In the genomic region with DNA sequence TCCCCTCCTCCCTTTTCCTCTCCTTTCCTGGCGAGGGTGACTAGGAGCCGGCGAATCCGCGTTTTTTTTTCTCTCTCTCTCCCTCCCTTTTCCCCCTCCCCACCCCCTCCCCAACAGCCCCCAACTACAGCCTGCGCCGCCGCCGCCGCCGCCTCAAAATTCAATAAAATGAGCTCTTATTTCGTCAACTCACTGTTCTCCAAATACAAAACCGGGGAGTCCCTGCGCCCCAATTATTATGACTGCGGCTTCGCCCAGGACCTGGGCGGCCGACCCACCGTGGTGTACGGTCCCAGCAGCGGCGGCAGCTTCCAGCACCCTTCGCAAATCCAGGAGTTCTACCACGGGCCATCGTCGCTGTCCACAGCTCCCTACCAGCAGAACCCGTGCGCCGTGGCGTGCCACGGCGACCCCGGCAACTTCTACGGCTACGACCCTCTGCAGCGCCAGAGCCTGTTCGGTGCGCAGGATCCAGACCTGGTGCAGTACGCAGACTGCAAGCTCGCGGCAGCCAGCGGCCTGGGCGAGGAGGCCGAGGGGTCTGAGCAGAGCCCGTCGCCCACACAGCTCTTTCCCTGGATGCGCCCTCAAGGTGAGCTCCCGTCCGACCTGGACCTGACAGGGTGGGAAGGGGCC, we compare ENCODE assay signal across 10 mouse cellular contexts. TPM values are rescaled to one million over a fixed set of nuclear protein-coding genes. Genes with fewer than 3 reads are reported as not detected.
DNase-seq lines count a peak whose midpoint lies in the region; ATAC-seq and TF ChIP-seq lines count a peak whose summit lies in the region.
"Had no signal": no experiment of that assay in that cellular context is flagged by ENCODE, and none has a peak within 500 bp of the region (broad histone marks: within the 10 kb centered on the region; RNA-seq: fewer than 3 reads in every experiment).

No protein-coding gene starts in this region.

- no peaks in the 10 kb centered on the region for H3K9me3 ChIP-seq in lung, embryonic 14.5 days (ENCODE audit: low read depth, low read length)
- H3K9me3 ChIP-seq in intestine, embryonic 16.5 days (ENCODE audit: control insufficient read depth, low read length) = no peaks in the 10 kb centered on the region
- H3K9me3 ChIP-seq in neural tube, embryonic 13.5 days = no peaks in the 10 kb centered on the region

- peak overlapping the region; percentile 56 for H3K9ac ChIP-seq in lung, embryonic 14.5 days
- H3K9ac ChIP-seq in intestine, embryonic 16.5 days (ENCODE audit: low read depth, low read length) = peak overlapping the region; percentile 83
- H3K9ac ChIP-seq in neural tube, embryonic 13.5 days = peak overlapping the region; percentile 100
- H3K9ac ChIP-seq: forebrain, postnatal 0 days had no signal

- no peak for TF ChIP-seq POLR2A in embryonic fibroblast, embryonic 13.5 days (IDR thresholded peaks at IDR 0.05; ENCODE audit: low read depth, low read length)

- no peaks in the 10 kb centered on the region for H3K36me3 ChIP-seq in lung, embryonic 14.5 days (ENCODE audit: insufficient read depth)
- H3K36me3 ChIP-seq in intestine, embryonic 16.5 days (ENCODE audit: control insufficient read depth, insufficient read depth, low read length) = no peaks in the 10 kb centered on the region
- H3K36me3 ChIP-seq in neural tube, embryonic 13.5 days = peaks cover 7% of the 10 kb centered on the region; the same call in 1 of the 2 replicates

- no peak for TF ChIP-seq CTCF in lung, embryonic 14.5 days (IDR thresholded peaks at IDR 0.05; ENCODE audit: low read depth)
- TF ChIP-seq CTCF in embryonic fibroblast, embryonic 13.5 days (IDR thresholded peaks at IDR 0.05; ENCODE audit: borderline replicate concordance, insufficient read depth, low read length) = no peak

- under 1% methylated on average over 47 of the region's 49 CpGs for WGBS in lung, embryonic 14.5 days
- WGBS in intestine, embryonic 16.5 days = under 1% methylated on average over 49 of the region's 49 CpGs
- WGBS in neural tube, embryonic 13.5 days = under 1% methylated on average over 49 of the region's 49 CpGs

- H3K4me2 ChIP-seq in lung, embryonic 14.5 days = peak overlapping the region; percentile 86
- peak overlapping the region; percentile 77 for H3K4me2 ChIP-seq in intestine, embryonic 16.5 days (ENCODE audit: low read depth, low read length)
- H3K4me2 ChIP-seq in neural tube, embryonic 13.5 days = peak overlapping the region; percentile 96

- peak overlapping the region; percentile 6; the same call in 1 of the 2 replicates for H3K27ac ChIP-seq in lung, embryonic 14.5 days (ENCODE audit: low read depth)
- H3K27ac ChIP-seq in embryonic fibroblast, embryonic 13.5 days (ENCODE audit: insufficient read depth, low read length) = peak overlapping the region; percentile 1; the same call in 1 of the 2 replicates
- H3K27ac ChIP-seq in intestine, embryonic 16.5 days (ENCODE audit: low read length) = peak overlapping the region; percentile 69
- H3K27ac ChIP-seq in neural tube, embryonic 13.5 days (replicated peaks) = peak overlapping the region; percentile 100

- peaks cover 90% of the 10 kb centered on the region for H3K27me3 ChIP-seq in lung, embryonic 14.5 days (ENCODE audit: insufficient read depth, low read length)
- H3K27me3 ChIP-seq in intestine, embryonic 16.5 days (replicated peaks; ENCODE audit: control insufficient read depth, insufficient read depth, low read length) = peaks cover 48% of the 10 kb centered on the region
- no peaks in the 10 kb centered on the region for H3K27me3 ChIP-seq in neural tube, embryonic 13.5 days

- 0 out of 2 replicates have a peak, but pooled peaks cover 3% of the 10 kb centered on the region for H3K4me1 ChIP-seq in lung, embryonic 14.5 days (ENCODE audit: insufficient read depth)
- H3K4me1 ChIP-seq in embryonic fibroblast, embryonic 13.5 days (ENCODE audit: control insufficient read depth, insufficient read depth, low read length) = no peaks in the 10 kb centered on the region
- H3K4me1 ChIP-seq in intestine, embryonic 16.5 days (ENCODE audit: control insufficient read depth, insufficient read depth, low read length) = peaks cover 20% of the 10 kb centered on the region
- H3K4me1 ChIP-seq in neural tube, embryonic 13.5 days (replicated peaks) = peaks cover 40% of the 10 kb centered on the region

- ATAC-seq in lung, embryonic 14.5 days (ENCODE audit: insufficient read depth) = no peak
- ATAC-seq in intestine, embryonic 16.5 days = no peak
- ATAC-seq in neural tube, embryonic 13.5 days (ENCODE audit: low read depth) = no peak
- ATAC-seq: forebrain, postnatal 0 days had no signal

- H3K4me3 ChIP-seq in lung, embryonic 14.5 days (ENCODE audit: low read depth, low read length) = peak overlapping the region; percentile 48
- H3K4me3 ChIP-seq in embryonic fibroblast, embryonic 13.5 days (ENCODE audit: insufficient read depth, low read length) = peak overlapping the region; percentile 53
- H3K4me3 ChIP-seq in intestine, embryonic 16.5 days (ENCODE audit: low read length) = peak overlapping the region; percentile 61
- H3K4me3 ChIP-seq in neural tube, embryonic 13.5 days = peak overlapping the region; percentile 99

- peak; percentile 69 for DNase-seq in lung, embryonic 14.5 days
- DNase-seq in lung, postnatal 36 days = no peak
- no peak for DNase-seq in cerebellum, adult 11-12 months
- DNase-seq in urinary bladder, postnatal 10 days (ENCODE audit: low spot score) = no peak
- no peak for DNase-seq in urinary bladder, postnatal 14 days (ENCODE audit: low spot score)
- DNase-seq: cerebellum, adult 9-10 months; forebrain, postnatal 0 days had no signal

RNA-seq across cellular contexts. Expression of a gene that starts 1.2 kb away (rescaled TPM):
- polyA plus RNA-seq in lung, embryonic 14.5 days (2014; fragmentation: Nextera tagmentation; extraction: Ambion mirVana) = 0.99 and 1.4 TPM in 2 replicates
- polyA plus RNA-seq in embryonic fibroblast, embryonic 13.5 days (2011; ENCODE audit: insufficient read length, low read depth, missing spikeins) = 11.7 and 20.1 TPM in 2 replicates
- 0.71 and 0.97 TPM in 2 replicates for polyA plus RNA-seq in intestine, embryonic 16.5 days (2015; fragmentation: Nextera tagmentation; extraction: Ambion mirVana)
- polyA plus RNA-seq in neural tube, embryonic 13.5 days (2015; fragmentation: Nextera tagmentation; extraction: Ambion mirVana) = 81.7 and 114 TPM in 2 replicates
- polyA plus RNA-seq: forebrain, postnatal 0 days had no signal

RNA-seq across cellular contexts. Expression of a gene that starts 3.5 kb away (rescaled TPM):
- 2.1 and 3.5 TPM in 2 replicates for polyA plus RNA-seq in lung, embryonic 14.5 days (2014; fragmentation: Nextera tagmentation; extraction: Ambion mirVana)
- 13.1 and 22.5 TPM in 2 replicates for polyA plus RNA-seq in embryonic fibroblast, embryonic 13.5 days (2011; ENCODE audit: insufficient read length, low read depth, missing spikeins)
- polyA plus RNA-seq in intestine, embryonic 16.5 days (2015; fragmentation: Nextera tagmentation; extraction: Ambion mirVana) = 10.0 and 11.3 TPM in 2 replicates
- polyA plus RNA-seq in neural tube, embryonic 13.5 days (2015; fragmentation: Nextera tagmentation; extraction: Ambion mirVana) = 124 and 125 TPM in 2 replicates
- polyA plus RNA-seq: forebrain, postnatal 0 days had no signal

RNA-seq across cellular contexts. Expression of a gene that starts 9.4 kb away (rescaled TPM):
- polyA plus RNA-seq in lung, embryonic 14.5 days (2014; fragmentation: Nextera tagmentation; extraction: Ambion mirVana) = 19.7 and 24.4 TPM in 2 replicates
- 9.6 and 14.1 TPM in 2 replicates for polyA plus RNA-seq in embryonic fibroblast, embryonic 13.5 days (2011; ENCODE audit: insufficient read length, low read depth, missing spikeins)
- polyA plus RNA-seq in intestine, embryonic 16.5 days (2015; fragmentation: Nextera tagmentation; extraction: Ambion mirVana) = 11.1 and 11.3 TPM in 2 replicates
- polyA plus RNA-seq in neural tube, embryonic 13.5 days (2015; fragmentation: Nextera tagmentation; extraction: Ambion mirVana) = 171 and 174 TPM in 2 replicates
- polyA plus RNA-seq: forebrain, postnatal 0 days had no signal

RNA-seq across cellular contexts. Expression of a gene that starts 11.7 kb away (rescaled TPM):
- polyA plus RNA-seq in lung, embryonic 14.5 days (2014; fragmentation: Nextera tagmentation; extraction: Ambion mirVana) = 0.08 and 0.22 TPM in 2 replicates
- polyA plus RNA-seq in embryonic fibroblast, embryonic 13.5 days (2011; ENCODE audit: insufficient read length, low read depth, missing spikeins) = 43.5 and 51.7 TPM in 2 replicates
- 0.99 and 1.2 TPM in 2 replicates for polyA plus RNA-seq in intestine, embryonic 16.5 days (2015; fragmentation: Nextera tagmentation; extraction: Ambion mirVana)
- polyA plus RNA-seq in neural tube, embryonic 13.5 days (2015; fragmentation: Nextera tagmentation; extraction: Ambion mirVana) = 72.9 and 74.7 TPM in 2 replicates
- polyA plus RNA-seq: forebrain, postnatal 0 days had no signal

RNA-seq across cellular contexts. Expression of a gene that starts 20.2 kb away (rescaled TPM):
- 65.9 and 76.1 TPM in 2 replicates for polyA plus RNA-seq in lung, embryonic 14.5 days (2014; fragmentation: Nextera tagmentation; extraction: Ambion mirVana)
- polyA plus RNA-seq in embryonic fibroblast, embryonic 13.5 days (2011; ENCODE audit: insufficient read length, low read depth, missing spikeins) = 4.1 and 5.9 TPM in 2 replicates
- 26.4 and 28.7 TPM in 2 replicates for polyA plus RNA-seq in intestine, embryonic 16.5 days (2015; fragmentation: Nextera tagmentation; extraction: Ambion mirVana)
- 67.1 and 88.3 TPM in 2 replicates for polyA plus RNA-seq in neural tube, embryonic 13.5 days (2015; fragmentation: Nextera tagmentation; extraction: Ambion mirVana)
- polyA plus RNA-seq: forebrain, postnatal 0 days had no signal

Comparison
In these comparisons a context has a peak if more than half of its experiments do, and no peak if none do; other contexts are left out.
1. H3K27ac ChIP-seq: peak in every context shown above with its lines; median percentile 100 in neural tube, embryonic 13.5 days; 69 in intestine, embryonic 16.5 days; 6 in lung, embryonic 14.5 days; 1 in embryonic fibroblast, embryonic 13.5 days.
2. H3K4me3 ChIP-seq: peak in every context shown above with its lines; median percentile 99 in neural tube, embryonic 13.5 days; 61 in intestine, embryonic 16.5 days; 53 in embryonic fibroblast, embryonic 13.5 days; 48 in lung, embryonic 14.5 days.